Mouse (Mus musculus): ENCODE data around the gene Gm20388. TPM values are rescaled to one million over a fixed set of nuclear protein-coding genes. Genes with fewer than 3 reads are reported as not detected.

Gene Gm20388
- polyA plus RNA-seq, 1 experiment from 2014 or later: 1.7 TPM

DNA sequence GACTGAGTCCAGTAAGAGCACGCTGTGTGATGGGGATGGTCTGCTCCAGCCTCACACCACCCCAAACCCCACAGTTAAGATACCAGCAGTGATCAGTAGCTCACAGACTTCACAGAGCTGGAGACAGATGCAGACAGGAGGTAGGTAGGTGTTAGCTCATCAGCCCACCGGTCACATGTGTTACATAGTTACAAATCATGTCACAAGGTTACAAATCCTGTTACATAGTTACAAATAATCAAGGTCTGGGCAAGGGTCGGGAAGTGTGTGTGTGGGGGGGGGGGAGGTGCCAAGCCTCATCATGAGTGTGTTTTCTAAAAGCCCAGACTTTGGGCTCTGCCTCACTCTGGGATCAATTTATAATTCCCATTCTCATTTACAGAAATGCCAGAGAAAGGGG lies 4450.3 kb downstream of the Gm20388 start:
- Histone ChIP-seq H3K36me3 (no peaks in the 10 kb centered on the region), H3K9me3 (0 out of 2 replicates have a peak, but pooled peaks cover 7% of the 10 kb centered on the region), H3K27ac (no peak overlapping the region), H3K4me1 (replicated peaks) (no peaks in the 10 kb centered on the region), H3K4me3 (no peak overlapping the region), H3K27me3 (ENCODE audit: insufficient read depth, poor library complexity, severe bottlenecking) (no peaks in the 10 kb centered on the region)
- 85% methylated on average over 3 of the region's 3 CpGs for WGBS
- DNase-seq (ENCODE audit: low spot score): no peak

DNA sequence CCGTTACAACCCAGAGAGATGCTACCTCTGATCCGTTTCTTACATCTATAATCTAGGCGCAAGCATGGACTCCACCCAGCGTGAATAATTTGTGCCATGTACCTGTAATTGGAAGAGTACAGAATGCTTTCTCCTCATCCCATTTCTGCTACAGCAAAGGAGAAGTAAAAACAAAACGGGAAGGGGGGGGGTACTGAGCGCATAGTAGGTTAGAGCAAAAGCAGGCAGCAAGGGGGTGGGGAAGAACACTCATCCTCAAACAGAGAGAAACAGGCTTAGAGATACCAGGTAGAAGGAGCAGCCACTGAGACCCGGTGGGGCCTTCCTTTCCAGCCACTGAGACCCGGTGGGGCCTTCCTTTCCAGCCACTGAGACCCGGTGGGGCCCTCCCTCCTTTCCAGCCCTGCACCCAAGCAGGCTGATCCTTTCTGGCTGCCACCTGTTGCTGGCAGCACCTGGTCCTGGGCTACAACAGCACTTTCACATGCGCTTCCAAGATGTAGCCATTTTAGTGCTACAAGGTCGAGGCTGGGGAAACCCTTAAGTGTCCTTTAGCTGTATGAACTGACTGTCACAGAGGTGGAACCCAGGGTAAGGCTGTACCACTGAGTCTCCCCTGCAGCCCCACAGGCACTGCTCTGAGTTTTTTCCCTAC lies 4451.3 kb downstream of the Gm20388 start:
- Histone ChIP-seq H3K27me3 (ENCODE audit: insufficient read depth, poor library complexity, severe bottlenecking) (no peaks in the 10 kb centered on the region), H3K4me1 (replicated peaks) (no peaks in the 10 kb centered on the region), H3K27ac (no peak overlapping the region), H3K36me3 (no peaks in the 10 kb centered on the region), H3K4me3 (no peak overlapping the region), H3K9me3 (0 out of 2 replicates have a peak, but pooled peaks cover 7% of the 10 kb centered on the region)
- 84% methylated on average over 11 of the region's 11 CpGs for WGBS
- no peak for DNase-seq (ENCODE audit: low spot score)

DNA sequence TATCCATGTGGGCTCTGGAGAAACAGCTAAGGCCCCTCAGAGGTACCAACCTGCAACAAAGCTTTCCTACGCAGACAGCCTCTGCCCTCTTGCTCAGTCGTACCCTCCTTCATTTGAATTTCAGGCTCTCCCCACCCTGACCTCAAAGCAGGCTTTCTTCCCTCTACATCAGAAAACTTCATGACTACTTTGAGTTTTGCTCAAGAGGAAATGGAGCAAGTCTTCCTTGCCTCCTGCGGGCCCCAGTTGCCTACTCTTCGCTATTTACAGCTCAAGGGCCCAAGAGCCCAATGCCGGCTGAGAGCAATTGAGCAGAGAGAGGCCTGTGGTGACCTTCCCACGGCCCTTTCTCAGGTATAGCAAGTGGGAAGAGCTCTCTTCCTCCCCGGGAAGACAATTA lies 4451.9 kb downstream of the Gm20388 start:
- Histone ChIP-seq H3K9me3 (0 out of 2 replicates have a peak, but pooled peaks cover 7% of the 10 kb centered on the region), H3K27ac (no peak overlapping the region), H3K4me1 (replicated peaks) (no peaks in the 10 kb centered on the region), H3K4me3 (no peak overlapping the region), H3K36me3 (no peaks in the 10 kb centered on the region), H3K27me3 (ENCODE audit: insufficient read depth, poor library complexity, severe bottlenecking) (no peaks in the 10 kb centered on the region)
- DNase-seq (ENCODE audit: low spot score): no peak
- WGBS: 85% methylated on average over 7 of the region's 7 CpGs

DNA sequence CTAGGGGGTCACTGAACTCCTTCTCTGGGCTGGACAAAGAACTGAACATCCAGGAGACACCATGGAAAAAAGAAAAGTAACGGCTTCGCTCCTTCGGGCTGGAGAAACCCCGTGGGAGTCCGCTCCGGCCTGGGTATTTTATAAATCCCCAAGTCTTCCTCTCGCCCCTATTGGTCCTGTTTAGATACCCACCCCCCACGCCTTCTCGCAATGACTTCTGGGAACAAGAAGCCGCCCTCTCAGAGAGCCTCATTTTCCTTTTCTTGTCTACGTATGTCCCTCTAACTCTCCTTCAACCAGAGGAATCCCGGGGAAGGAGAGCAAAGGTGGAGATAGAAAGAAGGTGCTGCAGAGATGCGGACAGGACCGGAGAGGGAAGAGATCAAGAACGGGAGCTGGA lies 4452.7 kb downstream of the Gm20388 start:
- no peak for DNase-seq (ENCODE audit: low spot score)
- WGBS: 93% methylated on average over 15 of the region's 15 CpGs
- 0 out of 2 replicates have a peak, but pooled peaks cover 7% of the 10 kb centered on the region for H3K9me3 ChIP-seq

DNA sequence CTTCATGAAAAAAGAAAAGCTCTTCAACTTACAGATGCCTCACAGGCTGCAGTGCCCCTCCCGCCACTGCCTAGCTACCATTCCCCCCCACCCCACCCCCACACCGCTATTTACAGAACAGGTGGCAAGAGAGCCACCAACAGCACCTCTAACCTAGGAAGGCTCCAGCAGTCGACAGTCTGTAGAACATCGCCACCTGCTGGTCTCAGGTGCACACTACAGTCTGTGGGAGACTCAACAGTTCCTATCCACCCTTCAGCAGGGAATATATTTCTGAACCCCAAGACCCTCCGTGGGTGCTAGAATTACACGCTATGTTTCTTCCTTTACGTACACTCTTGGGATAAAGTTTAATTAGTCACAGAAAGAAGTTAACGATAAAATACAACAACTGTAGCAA lies 4457.6 kb downstream of the Gm20388 start:
- no peaks in the 10 kb centered on the region for H3K9me3 ChIP-seq
- no peaks in the 10 kb centered on the region for H3K4me1 ChIP-seq (replicated peaks)
- no peak overlapping the region for H3K27ac ChIP-seq
- H3K4me3 ChIP-seq: no peak overlapping the region
- 0 out of 2 replicates have a peak, but pooled peaks cover 3% of the 10 kb centered on the region for H3K36me3 ChIP-seq
- H3K27me3 ChIP-seq (ENCODE audit: insufficient read depth, poor library complexity, severe bottlenecking): no peaks in the 10 kb centered on the region
- WGBS: 21% methylated on average over 8 of the region's 8 CpGs
- DNase-seq (ENCODE audit: low spot score): peak; percentile 78

More for the DNA sequence above, 4452.7 kb downstream of the Gm20388 start:
- H3K27ac ChIP-seq: no peak overlapping the region
- H3K4me1 ChIP-seq (replicated peaks): no peaks in the 10 kb centered on the region
- H3K4me3 ChIP-seq: no peak overlapping the region
- no peaks in the 10 kb centered on the region for H3K36me3 ChIP-seq
- no peaks in the 10 kb centered on the region for H3K27me3 ChIP-seq (ENCODE audit: insufficient read depth, poor library complexity, severe bottlenecking)

DNA sequence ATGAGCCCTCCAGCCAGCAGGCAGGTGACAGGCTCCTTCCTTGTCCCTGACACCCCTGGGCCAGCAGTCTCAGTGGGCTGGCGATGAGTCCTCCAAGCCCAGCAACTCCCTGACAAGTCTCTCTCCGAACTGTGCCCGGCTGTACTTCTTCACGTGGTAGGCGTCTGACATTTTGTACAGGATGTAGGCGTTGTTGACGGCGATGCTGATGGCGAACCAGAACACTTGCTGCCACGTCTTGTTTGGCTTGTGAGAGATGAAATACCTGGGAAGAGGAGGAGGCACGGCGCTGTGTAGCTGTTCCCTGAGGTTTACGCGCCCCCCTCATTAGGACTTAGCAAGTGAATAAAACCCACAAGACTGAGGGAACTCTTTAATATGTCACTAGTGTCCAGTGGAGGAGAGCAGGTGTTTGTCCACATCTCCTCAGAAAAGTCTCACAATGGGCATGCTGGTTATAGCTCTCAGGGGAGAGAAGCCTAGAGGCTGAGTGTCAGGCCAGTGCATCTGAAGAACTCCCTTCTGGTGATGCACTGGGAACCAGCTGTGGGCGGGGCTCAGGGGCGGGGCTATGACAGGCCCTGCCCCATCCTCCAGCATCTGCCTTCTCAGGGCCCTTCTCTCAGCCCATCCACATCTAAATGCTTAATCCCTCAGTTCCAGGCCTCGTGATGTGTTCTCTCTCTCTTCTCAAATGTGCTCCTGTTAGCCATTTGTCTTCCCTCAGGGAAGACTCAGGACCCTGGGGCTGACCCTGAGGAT lies 4460.0 kb downstream of the Gm20388 start:
- 81% methylated on average over 17 of the region's 17 CpGs for WGBS
- Histone ChIP-seq H3K4me1 (replicated peaks) (no peaks in the 10 kb centered on the region), H3K27ac (no peak overlapping the region), H3K4me3 (no peak overlapping the region), H3K9me3 (no peaks in the 10 kb centered on the region), H3K27me3 (ENCODE audit: insufficient read depth, poor library complexity, severe bottlenecking) (no peaks in the 10 kb centered on the region), H3K36me3 (0 out of 2 replicates have a peak, but pooled peaks cover 3% of the 10 kb centered on the region)
- DNase-seq (ENCODE audit: low spot score): no peak

DNA sequence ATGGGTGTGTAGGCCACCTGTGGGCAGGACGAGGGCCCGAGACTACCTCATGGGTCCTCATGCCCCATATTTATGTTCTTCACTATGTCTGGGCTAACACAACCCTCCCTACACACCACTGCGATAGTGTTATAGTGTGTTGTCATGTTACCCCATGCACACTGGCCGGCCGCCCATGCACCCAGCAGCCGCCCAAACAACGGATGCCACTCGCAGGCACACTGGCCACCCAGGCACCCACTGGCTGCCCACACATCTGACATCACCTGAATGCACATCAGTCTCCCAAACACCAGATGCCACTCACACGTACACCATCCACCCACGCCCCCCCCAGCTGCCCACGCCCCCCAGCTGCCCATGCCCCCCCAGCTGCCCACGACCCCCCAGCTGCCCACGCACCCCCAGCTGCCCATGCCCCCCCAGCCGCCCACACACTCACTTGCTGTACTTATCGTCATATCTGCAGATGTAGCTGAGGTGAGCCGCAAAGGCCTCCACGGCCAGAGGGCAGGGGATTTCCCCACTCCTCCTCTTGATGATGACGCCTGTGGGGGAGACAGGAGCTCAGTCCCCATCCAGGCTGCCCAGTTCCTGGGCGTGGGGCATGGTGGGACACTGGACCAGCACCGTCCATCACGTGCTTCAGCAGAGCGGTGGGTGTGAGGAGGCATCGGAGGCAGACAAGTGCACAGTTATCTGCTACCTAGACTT lies 4460.9 kb downstream of the Gm20388 start:
- Histone ChIP-seq H3K4me1 (replicated peaks) (no peaks in the 10 kb centered on the region), H3K27me3 (ENCODE audit: insufficient read depth, poor library complexity, severe bottlenecking) (no peaks in the 10 kb centered on the region), H3K9me3 (no peaks in the 10 kb centered on the region), H3K36me3 (0 out of 2 replicates have a peak, but pooled peaks cover 3% of the 10 kb centered on the region), H3K4me3 (no peak overlapping the region), H3K27ac (no peak overlapping the region)
- DNase-seq (ENCODE audit: low spot score): no peak
- WGBS: 93% methylated on average over 23 of the region's 23 CpGs

DNA sequence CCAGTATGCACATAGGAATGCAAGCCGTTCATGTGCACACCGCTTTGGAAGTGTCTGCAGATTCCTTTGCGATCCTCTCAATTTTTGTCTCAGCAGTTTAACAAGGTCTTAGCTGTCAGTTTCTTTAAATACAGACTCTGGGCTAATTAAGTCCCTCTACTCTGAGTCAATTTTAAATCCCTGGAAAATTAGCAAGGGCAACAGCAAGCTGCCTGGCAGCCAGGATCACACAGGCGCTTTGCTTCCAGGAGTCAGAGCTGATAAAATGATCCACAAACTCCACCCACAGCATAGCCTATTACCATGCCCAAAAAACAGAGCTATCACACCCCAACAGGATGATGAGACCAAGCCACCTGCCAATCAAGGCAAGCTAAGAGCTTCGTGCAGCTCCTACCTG lies 4463.1 kb downstream of the Gm20388 start:
- 95% methylated on average over 5 of the region's 5 CpGs for WGBS
- Histone ChIP-seq H3K9me3 (no peaks in the 10 kb centered on the region), H3K4me3 (no peak overlapping the region), H3K27me3 (ENCODE audit: insufficient read depth, poor library complexity, severe bottlenecking) (no peaks in the 10 kb centered on the region), H3K4me1 (replicated peaks) (no peaks in the 10 kb centered on the region), H3K36me3 (0 out of 2 replicates have a peak, but pooled peaks cover 3% of the 10 kb centered on the region), H3K27ac (no peak overlapping the region)
- no peak for DNase-seq (ENCODE audit: low spot score)

DNA sequence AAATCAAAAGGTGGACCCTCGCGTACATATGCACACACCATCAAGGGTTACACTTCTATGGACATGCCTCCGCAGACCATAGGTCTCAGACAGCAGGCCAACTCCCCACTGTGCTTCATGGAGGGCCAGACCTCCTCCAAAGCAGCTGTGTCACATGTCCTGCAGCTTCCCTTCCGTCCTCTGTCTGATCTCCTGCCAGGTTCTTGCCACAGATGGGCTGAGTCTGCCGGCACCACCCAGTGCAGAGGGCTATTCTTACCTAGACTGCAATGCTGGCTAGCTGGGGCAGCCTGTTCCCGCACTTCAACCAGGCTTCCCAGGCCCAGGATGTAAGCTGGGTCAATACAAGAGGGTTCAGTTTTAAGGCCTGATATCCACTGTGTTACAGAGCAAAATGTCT lies 4464.5 kb downstream of the Gm20388 start:
- H3K9me3 ChIP-seq: no peaks in the 10 kb centered on the region
- H3K4me1 ChIP-seq (replicated peaks): no peaks in the 10 kb centered on the region
- no peaks in the 10 kb centered on the region for H3K27me3 ChIP-seq (ENCODE audit: insufficient read depth, poor library complexity, severe bottlenecking)
- 79% methylated on average over 6 of the region's 6 CpGs for WGBS
- DNase-seq (ENCODE audit: low spot score): no peak
- no peak overlapping the region for H3K27ac ChIP-seq
- 0 out of 2 replicates have a peak, but pooled peaks cover under 1% of the 10 kb centered on the region for H3K36me3 ChIP-seq
- no peak overlapping the region for H3K4me3 ChIP-seq

DNA sequence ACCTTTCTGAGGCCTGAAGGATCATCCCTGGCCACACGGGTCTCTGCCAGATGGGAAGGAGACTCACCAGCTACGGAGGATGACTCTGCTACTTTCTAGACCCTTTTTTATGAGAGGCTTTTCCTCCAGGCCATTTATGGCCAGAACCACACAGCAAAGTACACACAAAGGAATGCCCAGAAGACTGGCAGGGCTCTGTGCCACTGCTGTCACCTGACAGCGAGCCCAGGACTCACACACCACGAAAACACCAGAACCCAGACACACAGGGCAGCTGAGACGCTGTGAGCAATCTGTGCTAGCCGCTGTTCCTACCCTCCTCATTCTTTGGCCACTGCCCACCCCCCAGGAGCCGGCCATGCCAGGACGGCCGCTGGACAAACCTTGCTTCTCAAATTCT lies 4465.1 kb downstream of the Gm20388 start:
- Histone ChIP-seq H3K27me3 (ENCODE audit: insufficient read depth, poor library complexity, severe bottlenecking) (no peaks in the 10 kb centered on the region), H3K4me1 (replicated peaks) (no peaks in the 10 kb centered on the region), H3K36me3 (no peaks in the 10 kb centered on the region), H3K4me3 (no peak overlapping the region), H3K9me3 (no peaks in the 10 kb centered on the region), H3K27ac (no peak overlapping the region)
- 86% methylated on average over 9 of the region's 9 CpGs for WGBS
- no peak for DNase-seq (ENCODE audit: low spot score)

DNA sequence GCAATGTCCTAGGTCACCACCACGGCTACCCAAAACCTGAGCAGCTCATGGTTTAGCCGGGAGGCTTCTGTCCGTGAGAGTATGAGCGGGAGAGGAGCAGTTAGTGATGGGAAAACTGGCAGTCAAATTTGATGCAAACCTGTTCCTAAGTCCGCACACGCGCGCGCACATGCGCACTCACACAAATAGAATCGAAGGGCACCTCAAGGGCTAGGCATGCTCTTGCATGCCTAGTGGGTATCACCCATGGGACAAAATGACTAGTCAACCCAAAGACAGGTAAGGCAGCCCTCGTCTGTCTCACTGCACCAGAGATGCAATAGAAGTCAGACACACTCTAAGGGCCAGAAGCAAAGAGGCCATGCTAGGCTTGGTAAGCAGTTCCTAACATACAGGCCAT lies 4465.8 kb downstream of the Gm20388 start:
- H3K36me3 ChIP-seq: no peaks in the 10 kb centered on the region
- no peaks in the 10 kb centered on the region for H3K9me3 ChIP-seq
- H3K27ac ChIP-seq: no peak overlapping the region
- H3K4me3 ChIP-seq: no peak overlapping the region
- no peaks in the 10 kb centered on the region for H3K27me3 ChIP-seq (ENCODE audit: insufficient read depth, poor library complexity, severe bottlenecking)
- WGBS: 94% methylated on average over 12 of the region's 12 CpGs
- H3K4me1 ChIP-seq (replicated peaks): no peaks in the 10 kb centered on the region
- DNase-seq (ENCODE audit: low spot score): no peak

DNA sequence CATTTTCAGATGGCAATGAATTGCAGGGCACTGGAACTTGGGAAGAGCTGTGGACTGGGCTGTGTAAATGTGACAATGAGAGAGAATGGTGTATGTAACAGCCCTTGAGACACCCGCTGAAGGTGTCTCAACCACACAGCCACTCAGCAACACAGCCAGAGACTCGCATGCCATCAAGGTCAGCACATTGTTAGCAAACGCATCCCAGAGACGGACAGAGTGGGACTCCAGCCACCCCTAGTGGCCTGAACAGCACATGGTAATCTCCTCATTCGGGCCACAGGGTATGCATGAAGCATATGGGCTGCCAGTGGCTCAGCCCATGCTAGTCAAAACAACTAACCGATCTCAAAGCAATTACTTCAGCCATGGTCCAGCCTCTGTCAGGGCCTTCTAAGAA lies 4468.6 kb downstream of the Gm20388 start:
- DNase-seq (ENCODE audit: low spot score): no peak
- 78% methylated on average over 6 of the region's 6 CpGs for WGBS
- no peaks in the 10 kb centered on the region for H3K9me3 ChIP-seq
- no peaks in the 10 kb centered on the region for H3K36me3 ChIP-seq
- H3K4me1 ChIP-seq (replicated peaks): no peaks in the 10 kb centered on the region
- H3K27me3 ChIP-seq (ENCODE audit: insufficient read depth, poor library complexity, severe bottlenecking): no peaks in the 10 kb centered on the region
- H3K27ac ChIP-seq: no peak overlapping the region
- no peak overlapping the region for H3K4me3 ChIP-seq

DNA sequence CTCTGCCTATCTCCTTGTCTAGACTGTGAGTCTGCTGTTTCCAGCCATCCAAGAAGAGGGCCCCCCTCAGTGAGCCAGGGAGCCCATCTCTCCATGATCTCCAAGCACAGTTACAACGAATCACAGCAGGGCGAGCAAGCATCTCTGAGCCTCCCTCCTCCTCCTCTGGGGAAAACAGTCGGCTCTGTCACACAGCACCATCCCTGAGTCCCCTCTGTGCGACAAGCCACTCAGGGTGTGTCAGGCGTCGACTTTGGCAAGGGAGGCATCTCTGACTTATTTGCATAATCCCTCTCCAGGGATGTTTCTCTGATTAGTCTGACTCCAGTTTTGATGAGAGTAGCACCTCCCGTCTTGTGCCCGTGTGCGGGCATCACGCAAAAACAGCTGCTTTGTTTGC lies 4471.6 kb downstream of the Gm20388 start:
- Histone ChIP-seq H3K4me1 (replicated peaks) (no peaks in the 10 kb centered on the region), H3K27ac (no peak overlapping the region), H3K9me3 (no peaks in the 10 kb centered on the region), H3K36me3 (no peaks in the 10 kb centered on the region), H3K27me3 (ENCODE audit: insufficient read depth, poor library complexity, severe bottlenecking) (no peaks in the 10 kb centered on the region), H3K4me3 (no peak overlapping the region)
- 65% methylated on average over 10 of the region's 10 CpGs for WGBS
- no peak for DNase-seq (ENCODE audit: low spot score)

All from hindbrain, embryonic 10.5 days (tissue).